Mouse (Mus musculus) bone marrow, adult 2 months (tissue): ENCODE data around the gene Jaml.

ENCODE experiments used
- CTCF ChIP-seq: fragments of 200-500 bp; IDR thresholded peaks from 2 replicates; pipeline ENCODE4 v1.5.1; 2011; ENCODE audit warnings: low read length, control low read depth; ENCODE audit not compliant: control insufficient read depth, insufficient read depth
- POLR2A ChIP-seq: fragments of 200-500 bp; IDR thresholded peaks from 2 replicates; pipeline ENCODE4 v1.6.1; 2011; ENCODE audit warnings: low read depth, mild to moderate bottlenecking, control low read depth, low read length, borderline replicate concordance; ENCODE audit not compliant: control insufficient read depth

GRCm38 (mm10) chr9:45140945-45141344, 62.0 kb downstream of the Jaml start:
- TF ChIP-seq CTCF: no peak
- no peak for TF ChIP-seq POLR2A
